Mouse (Mus musculus) megakaryocyte, embryonic 14.5 days (primary cell): Measurements from ENCODE around the gene Sox8. TPM values are rescaled to one million over a fixed set of nuclear protein-coding genes. Genes with fewer than 3 reads are reported as not detected.

Experiments used
- H3K27me3 ChIP-seq: replicated peaks from 2 replicates; pipeline ENCODE3; 2012; ENCODE audit warnings: inconsistent platforms
- H3K36me3 ChIP-seq: replicated peaks from 2 replicates; pipeline ENCODE3; 2012; ENCODE audit warnings: low read length, inconsistent platforms, mixed read lengths
- H3K4me1 ChIP-seq: 2 replicates; pipeline ENCODE4 v1.6.1; 2012; ENCODE audit warnings: inconsistent platforms
- H3K4me3 ChIP-seq: replicated peaks from 2 replicates; pipeline ENCODE3; 2012; ENCODE audit warnings: moderate library complexity, mild to moderate bottlenecking, inconsistent platforms
- H3K9me3 ChIP-seq: 2 replicates; pipeline ENCODE4 v1.6.1; 2012; ENCODE audit warnings: inconsistent platforms
- FLI1 ChIP-seq: IDR thresholded peaks from 2 replicates; pipeline ENCODE4 v1.6.1; 2012; ENCODE audit warnings: low read length, inconsistent platforms, mixed read lengths
- GATA1 ChIP-seq: IDR thresholded peaks from 3 replicates; pipeline ENCODE4 v1.6.1; 2012; ENCODE audit warnings: mixed read lengths, low read length, inconsistent platforms, borderline replicate concordance
- polyA plus RNA-seq: library from polyadenylated mRNA; stranded (reverse); fragments of >175 nt; gene quantifications from 2 replicates; pipeline ENCODE4 v1.2.3, GENCODE M21; 2012; ENCODE audit warnings: low replicate concordance; ENCODE audit not compliant: insufficient read depth

Gene Sox8
- 3.8 TPM in 1 of 2 replicates, not detected in the other for polyA plus RNA-seq

DNA sequence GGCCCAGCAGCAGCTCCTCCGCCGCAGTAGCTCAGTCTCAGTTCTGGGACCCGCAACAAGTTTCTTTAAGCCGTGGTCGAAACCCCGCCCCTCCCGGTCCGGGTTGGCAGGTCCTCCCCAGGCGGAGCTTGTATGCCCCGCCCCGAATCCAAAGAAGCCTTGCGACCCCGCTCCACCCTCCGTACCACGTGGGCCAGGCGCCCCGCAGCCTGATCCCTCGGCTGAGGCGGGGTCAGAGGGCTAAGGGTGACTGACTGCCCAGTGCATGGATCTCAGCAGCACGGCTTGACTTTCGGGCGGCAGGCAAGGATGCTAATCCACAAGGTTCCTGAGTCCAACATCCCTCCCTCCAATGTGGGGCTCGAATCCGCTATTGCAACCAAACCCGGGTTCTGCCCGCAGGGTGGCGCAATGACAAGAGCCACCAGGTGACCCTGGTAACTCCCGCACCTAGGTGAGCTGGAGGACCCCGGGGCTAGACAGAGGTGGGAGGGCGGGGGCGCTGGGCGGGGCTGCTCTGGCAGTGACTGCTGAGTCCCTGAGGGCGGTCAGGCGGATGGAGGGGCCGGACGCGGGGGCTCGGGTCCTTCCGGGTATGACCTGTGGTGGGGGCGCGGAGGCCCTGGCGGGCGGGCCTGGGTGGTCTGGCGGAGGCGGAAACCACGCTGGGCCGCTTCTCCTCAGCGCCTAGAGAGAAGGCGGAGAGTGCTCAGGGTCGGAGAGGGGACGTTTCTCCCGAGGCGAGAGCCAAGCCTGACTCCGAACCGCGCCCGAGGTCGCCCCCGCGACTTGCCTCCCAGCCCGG is at the start of gene Sox8:
Gene Sox8 (minus strand): TSS at position 39 of the 805 bp plus-strand sequence.
- peaks cover 97% of the 10 kb centered on the region for H3K27me3 ChIP-seq
- H3K9me3 ChIP-seq, result no peaks in the 10 kb centered on the region
- peaks cover 22% of the 10 kb centered on the region for H3K4me1 ChIP-seq
- H3K4me3 ChIP-seq, result peak within 1 kb of the TSS; percentile 87
- no peaks in the 10 kb centered on the region for H3K36me3 ChIP-seq
- TF ChIP-seq GATA1 (no peak), FLI1 (no peak)

DNA sequence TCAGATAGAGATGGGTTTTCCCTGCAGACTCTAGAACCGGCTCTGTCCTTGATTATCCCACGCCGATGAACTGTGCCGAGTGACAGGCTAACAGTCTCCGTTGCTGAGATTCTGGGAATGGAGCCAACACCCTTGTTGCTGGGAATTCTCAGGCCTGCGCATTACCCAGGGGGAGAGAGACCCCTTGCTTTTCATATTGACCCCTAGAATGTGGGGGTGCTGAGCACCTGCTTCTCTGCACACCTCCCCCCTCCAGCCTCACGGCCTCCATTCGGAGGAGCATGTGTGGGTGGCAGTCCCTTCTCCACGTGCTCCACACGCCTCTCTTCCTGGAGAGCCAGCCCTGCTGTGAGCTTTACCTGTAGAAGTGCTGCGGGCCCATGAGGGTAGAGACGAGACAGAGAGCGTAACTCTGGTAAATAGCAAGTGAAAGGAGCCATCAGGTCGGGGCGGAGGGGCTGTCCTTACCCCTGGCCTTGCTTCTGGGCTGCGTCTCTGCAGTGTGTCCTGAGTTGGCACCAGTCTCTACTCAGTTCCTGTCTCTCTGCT is 48.1 kb upstream of the Sox8 start:
- Histone ChIP-seq H3K4me3 (no peak overlapping the region), H3K27me3 (no peaks in the 10 kb centered on the region), H3K4me1 (no peaks in the 10 kb centered on the region), H3K9me3 (peaks cover 3% of the 10 kb centered on the region), H3K36me3 (peaks cover 30% of the 10 kb centered on the region)
- TF ChIP-seq FLI1 (no peak), GATA1 (no peak)

DNA sequence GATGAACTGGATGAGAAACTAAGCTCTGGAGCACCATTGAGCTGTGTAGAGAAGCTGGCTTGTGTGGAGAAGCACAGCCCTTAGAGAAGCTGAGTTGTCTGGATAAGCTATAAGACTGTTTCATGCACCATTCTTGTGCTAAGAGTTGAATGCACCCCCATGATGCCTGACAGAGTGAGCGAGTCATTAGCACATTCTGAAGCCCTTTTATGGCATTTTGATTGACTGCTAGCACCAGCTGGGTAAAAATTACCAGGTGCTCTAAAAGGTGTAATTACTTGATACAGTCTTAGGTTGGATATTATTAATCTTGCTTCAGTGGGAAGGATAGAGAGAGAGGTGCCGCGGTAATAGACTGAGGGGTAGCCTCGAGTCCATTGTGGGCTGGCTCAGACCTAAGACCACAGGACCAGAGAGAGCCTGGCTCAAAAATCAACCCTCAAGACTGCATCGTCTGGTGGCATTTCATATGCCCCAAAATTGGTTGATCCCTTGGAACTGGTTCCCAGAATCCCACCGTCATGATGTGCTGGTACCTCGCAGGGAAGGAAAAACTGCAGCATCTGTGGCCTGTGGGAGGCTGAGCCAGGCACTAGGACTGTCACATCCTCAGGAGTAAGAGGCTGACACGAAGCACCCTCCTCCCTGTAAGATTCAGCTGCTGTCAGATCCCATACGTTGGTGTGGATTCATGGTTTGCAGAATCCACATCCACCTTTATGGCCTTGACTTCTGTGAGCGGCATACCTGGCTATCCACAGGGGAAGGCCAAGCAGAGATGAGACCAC is 44.4 kb upstream of the Sox8 start:
- Histone ChIP-seq H3K36me3 (peaks cover 42% of the 10 kb centered on the region), H3K27me3 (peaks cover 6% of the 10 kb centered on the region), H3K4me1 (no peaks in the 10 kb centered on the region), H3K4me3 (no peak overlapping the region), H3K9me3 (no peaks in the 10 kb centered on the region)
- TF ChIP-seq FLI1 (no peak), GATA1 (no peak)

DNA sequence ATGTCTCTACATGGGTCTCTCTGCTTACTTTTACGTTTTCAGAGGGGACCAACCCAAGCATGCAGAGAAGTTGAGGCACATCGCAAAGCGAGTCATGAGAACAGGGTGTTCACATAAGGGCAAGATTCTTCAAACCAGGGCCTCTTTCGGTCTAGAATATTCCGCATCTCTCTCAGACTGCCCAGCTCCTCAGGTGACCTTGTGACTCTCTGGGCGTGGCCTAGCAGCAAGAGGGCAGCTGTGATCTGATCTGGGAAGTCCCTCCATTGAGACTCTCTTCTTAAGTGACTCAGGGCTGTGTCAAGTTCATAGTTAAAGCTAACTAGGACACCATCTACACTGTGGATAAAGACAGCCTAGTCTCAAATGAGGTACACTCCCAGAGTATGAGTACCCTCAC is 42.8 kb upstream of the Sox8 start:
- Histone ChIP-seq H3K27me3 (peaks cover 15% of the 10 kb centered on the region), H3K36me3 (peaks cover 42% of the 10 kb centered on the region), H3K9me3 (no peaks in the 10 kb centered on the region), H3K4me3 (no peak overlapping the region), H3K4me1 (no peaks in the 10 kb centered on the region)
- TF ChIP-seq GATA1 (no peak), FLI1 (no peak)

DNA sequence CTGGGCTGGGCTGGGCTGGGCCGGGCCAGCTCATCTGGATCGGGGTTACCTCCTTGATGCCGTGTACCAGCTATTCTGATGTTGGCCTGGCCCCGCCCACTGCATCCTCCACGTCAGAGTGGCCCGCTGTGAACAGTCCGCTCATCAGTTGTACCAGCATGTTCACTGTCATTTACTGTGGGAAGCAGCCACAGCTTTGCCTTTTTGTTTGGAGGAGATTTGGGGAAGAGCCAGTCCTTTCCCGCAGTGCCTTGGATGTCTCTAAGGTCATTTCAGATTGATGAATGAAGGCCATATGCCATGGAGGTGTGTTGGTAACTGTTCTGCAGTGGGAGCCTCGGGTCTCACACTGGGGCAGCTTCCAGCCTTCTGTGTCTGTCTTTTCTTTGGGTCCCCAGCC is 42.1 kb upstream of the Sox8 start:
- no peak overlapping the region for H3K4me3 ChIP-seq
- H3K9me3 ChIP-seq, result no peaks in the 10 kb centered on the region
- H3K4me1 ChIP-seq, result no peaks in the 10 kb centered on the region
- H3K36me3 ChIP-seq, result peaks cover 47% of the 10 kb centered on the region
- peaks cover 18% of the 10 kb centered on the region for H3K27me3 ChIP-seq
- no peak for TF ChIP-seq GATA1
- no peak for TF ChIP-seq FLI1

DNA sequence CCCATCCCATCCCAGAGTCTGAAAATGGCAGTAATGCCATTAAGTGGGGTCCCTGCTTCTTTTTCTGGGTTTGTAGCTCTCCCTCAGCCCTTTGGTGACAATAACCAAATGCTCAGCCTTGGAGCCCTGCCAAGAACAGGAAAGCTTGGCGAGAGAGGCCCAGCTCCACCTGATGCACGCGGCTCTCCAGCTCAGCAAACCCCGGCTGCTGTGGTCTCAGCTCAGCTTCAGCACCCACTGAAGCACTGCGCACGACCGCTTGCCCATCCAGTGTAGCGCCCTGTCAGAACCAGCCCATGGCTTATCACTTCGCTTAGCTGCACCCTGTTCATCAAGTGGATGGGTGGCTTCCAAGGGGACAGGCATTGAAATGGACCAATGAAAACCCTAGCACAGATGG is 39.7 kb upstream of the Sox8 start:
- H3K9me3 ChIP-seq, result no peaks in the 10 kb centered on the region
- TF ChIP-seq GATA1, result no peak
- no peak for TF ChIP-seq FLI1
- no peak overlapping the region for H3K4me3 ChIP-seq
- peaks cover 37% of the 10 kb centered on the region for H3K36me3 ChIP-seq
- H3K4me1 ChIP-seq, result peaks cover 3% of the 10 kb centered on the region; the same call in 1 of the 2 replicates
- peaks cover 34% of the 10 kb centered on the region for H3K27me3 ChIP-seq

DNA sequence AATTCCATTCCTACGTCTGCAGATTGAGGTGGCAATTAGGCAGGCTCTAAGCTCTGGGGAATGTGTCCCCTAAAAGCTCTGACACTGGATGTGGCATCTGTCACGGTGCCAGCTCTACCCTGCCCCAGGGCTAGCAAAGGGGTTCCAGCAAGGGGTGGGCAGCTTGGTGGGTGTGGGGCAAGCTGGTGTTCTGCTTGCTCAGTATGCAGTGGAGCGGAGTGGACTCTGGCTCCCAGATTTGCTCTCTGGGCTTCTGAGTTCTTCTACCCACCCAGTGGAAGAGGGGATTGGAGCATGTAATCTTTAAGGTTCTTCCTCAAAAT is 39.0 kb upstream of the Sox8 start:
- Histone ChIP-seq H3K4me3 (no peak overlapping the region), H3K27me3 (peaks cover 40% of the 10 kb centered on the region), H3K36me3 (peaks cover 32% of the 10 kb centered on the region), H3K4me1 (peaks cover 8% of the 10 kb centered on the region; the same call in 1 of the 2 replicates), H3K9me3 (no peaks in the 10 kb centered on the region)
- TF ChIP-seq FLI1 (no peak), GATA1 (no peak)

DNA sequence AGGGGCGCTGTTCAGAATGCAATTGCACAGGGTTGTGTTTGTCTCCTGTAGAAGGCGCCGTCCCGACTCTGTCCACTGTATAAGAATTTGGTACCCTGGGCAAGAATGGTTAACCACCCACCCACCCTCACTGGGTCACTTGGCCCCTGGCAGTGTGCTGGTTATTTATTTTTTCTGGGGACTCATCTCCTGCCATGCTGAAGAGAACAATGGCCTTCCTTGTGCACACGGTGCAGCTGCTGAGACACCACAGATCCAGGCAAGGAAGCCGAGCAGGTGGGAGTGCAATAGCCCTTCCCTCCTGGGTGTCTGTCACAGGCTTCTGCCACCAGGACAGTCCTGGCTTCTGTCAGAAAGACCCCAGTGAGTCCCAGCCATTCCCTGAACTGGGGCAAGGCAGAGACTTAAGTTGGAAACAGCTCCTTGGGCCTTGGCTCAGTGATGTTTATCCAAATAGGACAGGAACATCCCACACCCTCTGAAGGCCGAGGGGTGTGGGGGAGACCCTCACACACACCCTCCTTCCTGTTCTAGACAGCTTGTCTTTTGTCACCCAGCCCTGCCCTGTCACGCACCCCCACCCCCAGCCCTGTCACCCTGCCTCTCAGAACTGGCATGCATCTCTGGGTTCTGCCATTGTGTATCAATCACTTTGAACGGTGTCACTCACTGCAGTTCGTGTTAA is 38.5 kb upstream of the Sox8 start:
- no peak for TF ChIP-seq FLI1
- no peak for TF ChIP-seq GATA1
- H3K4me3 ChIP-seq, result no peak overlapping the region
- peaks cover 40% of the 10 kb centered on the region for H3K27me3 ChIP-seq
- H3K9me3 ChIP-seq, result no peaks in the 10 kb centered on the region
- peaks cover 12% of the 10 kb centered on the region for H3K4me1 ChIP-seq
- H3K36me3 ChIP-seq, result peaks cover 27% of the 10 kb centered on the region

DNA sequence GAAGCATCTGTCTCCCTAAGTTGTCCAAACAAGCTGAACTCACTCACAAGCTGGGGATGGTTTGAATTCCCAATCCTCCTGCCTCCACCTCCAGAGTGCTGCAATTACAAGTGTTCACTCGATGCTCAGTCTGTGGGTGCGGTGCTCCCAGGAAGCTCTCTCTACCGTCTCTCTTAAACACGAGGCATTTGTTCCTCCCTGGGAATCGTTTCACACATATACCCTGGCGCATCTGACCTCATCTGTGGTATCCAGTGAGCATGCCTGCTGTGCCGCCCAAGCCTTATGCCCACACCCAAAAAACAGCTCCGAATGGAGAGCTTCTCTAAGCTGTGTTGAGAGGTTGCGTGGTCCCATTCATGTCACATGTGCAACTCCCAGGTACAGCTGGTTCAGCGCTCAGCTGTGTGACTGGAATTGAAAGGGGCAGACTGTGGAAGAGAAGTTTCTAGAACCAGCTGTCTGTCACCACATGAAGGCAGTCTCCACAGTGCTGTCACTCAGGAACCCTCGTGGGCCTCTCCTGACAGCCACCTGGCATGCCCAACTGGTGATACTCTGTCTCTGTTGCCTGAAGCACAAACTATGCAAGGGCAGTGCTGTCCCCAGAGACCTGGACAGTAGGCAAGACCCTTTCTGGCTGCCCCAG is 37.8 kb upstream of the Sox8 start:
- H3K36me3 ChIP-seq, result peaks cover 20% of the 10 kb centered on the region
- TF ChIP-seq GATA1 (no peak), FLI1 (no peak)

More for the DNA sequence above, 37.8 kb upstream of the Sox8 start:
- peaks cover 44% of the 10 kb centered on the region for H3K27me3 ChIP-seq
- peaks cover 19% of the 10 kb centered on the region for H3K4me1 ChIP-seq
- H3K9me3 ChIP-seq, result no peaks in the 10 kb centered on the region
- H3K4me3 ChIP-seq, result no peak overlapping the region
